Mouse (Mus musculus): ENCODE results near the gene Ccsap.
"Not testable (repeated sequence)": the region's sequence is repeated elsewhere in the genome, so short reads cannot be mapped to it uniquely, and the experiment has no call there.

GRCm38 (mm10) chr8:123809342-123809741 lies 50.7 kb downstream of the Ccsap start:
- not testable (repeated sequence) for TF ChIP-seq MAX (IDR thresholded peaks at IDR 0.05; ENCODE audit: low read depth); POLR2A (IDR thresholded peaks at IDR 0.05; ENCODE audit: insufficient read length, low read depth); E2F4 (IDR thresholded peaks at IDR 0.05; ENCODE audit: insufficient read depth); MYOD1 (IDR thresholded peaks at IDR 0.05; ENCODE audit: control insufficient read depth in 1 of 3, insufficient read length in 2 of 3, low read depth in 2 of 3); TCF12 (IDR thresholded peaks at IDR 0.05; ENCODE audit: insufficient read depth, poor library complexity, severe bottlenecking)

Data from myocyte (in vitro differentiated cells).